Mouse (Mus musculus): ENCODE measurements around the gene St6galnac6. TPM values are rescaled to one million over a fixed set of nuclear protein-coding genes. Genes with fewer than 3 reads are reported as not detected.

The St6galnac6 gene
- 24.1 and 27.7 TPM in 2 replicates for polyA plus RNA-seq (2015; fragmentation: Nextera tagmentation; extraction: Ambion mirVana)

GRCm38 (mm10) chr2:32599409-32599808 lies at the start of gene St6galnac6:
TSS of gene St6galnac6 (plus strand) at chr2:32599709.
- Histone ChIP-seq H3K27me3 (no peaks in the 10 kb centered on the region), H3K4me2 (no peak within 1 kb of the TSS), H3K4me1 (replicated peaks) (no peaks in the 10 kb centered on the region; the same call in 1 of the 2 replicates), H3K9ac (no peak within 1 kb of the TSS), H3K27ac (replicated peaks) (no peak within 1 kb of the TSS), H3K9me3 (no peaks in the 10 kb centered on the region), H3K4me3 (no peak within 1 kb of the TSS), H3K36me3 (peaks cover 11% of the 10 kb centered on the region; the same call in 1 of the 2 replicates)
- WGBS: 95% methylated on average over 3 of the region's 3 CpGs
- ATAC-seq (ENCODE audit: low FRiP score, low read depth): no peak

- H3K4me3 ChIP-seq: no peak overlapping the region
- no peak overlapping the region for H3K4me2 ChIP-seq
- H3K9me3 ChIP-seq: no peaks in the 10 kb centered on the region
- WGBS: 59% methylated on average over 6 of the region's 6 CpGs
- peaks cover 22% of the 10 kb centered on the region for H3K4me1 ChIP-seq (replicated peaks)
- no peak overlapping the region for H3K9ac ChIP-seq
- H3K27me3 ChIP-seq: no peaks in the 10 kb centered on the region
- no peak overlapping the region for H3K27ac ChIP-seq (replicated peaks)
- H3K36me3 ChIP-seq: no peaks in the 10 kb centered on the region
- ATAC-seq (ENCODE audit: low FRiP score, low read depth): no peak
Measured at GRCm38 (mm10) chr2:32549764-32550163, 49.7 kb upstream of the St6galnac6 start.

- H3K4me3 ChIP-seq: no peak overlapping the region
- no peaks in the 10 kb centered on the region for H3K27me3 ChIP-seq
- no peaks in the 10 kb centered on the region for H3K9me3 ChIP-seq
- no peak overlapping the region for H3K27ac ChIP-seq (replicated peaks)
- ATAC-seq (ENCODE audit: low FRiP score, low read depth): no peak
- 88% methylated on average over 5 of the region's 5 CpGs for WGBS
- H3K4me1 ChIP-seq (replicated peaks): peaks cover 35% of the 10 kb centered on the region
- H3K4me2 ChIP-seq: no peak overlapping the region
- H3K36me3 ChIP-seq: no peaks in the 10 kb centered on the region
- H3K9ac ChIP-seq: no peak overlapping the region
Measured at GRCm38 (mm10) chr2:32551236-32551635, 48.3 kb upstream of the St6galnac6 start.

- Histone ChIP-seq H3K36me3 (no peaks in the 10 kb centered on the region), H3K27ac (replicated peaks) (no peak overlapping the region), H3K27me3 (no peaks in the 10 kb centered on the region), H3K4me2 (no peak overlapping the region), H3K9ac (no peak overlapping the region), H3K9me3 (no peaks in the 10 kb centered on the region), H3K4me1 (replicated peaks) (peaks cover 39% of the 10 kb centered on the region), H3K4me3 (no peak overlapping the region)
- 80% methylated on average over 7 of the region's 7 CpGs for WGBS
- ATAC-seq (ENCODE audit: low FRiP score, low read depth): no peak
Measured at GRCm38 (mm10) chr2:32553592-32554148, 45.8 kb upstream of the St6galnac6 start.

- peak overlapping the region; percentile 43; the same call in 1 of the 2 replicates for H3K27ac ChIP-seq (replicated peaks)
- H3K36me3 ChIP-seq: no peaks in the 10 kb centered on the region
- no peak overlapping the region for H3K4me2 ChIP-seq
- ATAC-seq (ENCODE audit: low FRiP score, low read depth): no peak
- H3K4me3 ChIP-seq: no peak overlapping the region
- no peaks in the 10 kb centered on the region for H3K9me3 ChIP-seq
- H3K9ac ChIP-seq: no peak overlapping the region
- peaks cover 45% of the 10 kb centered on the region for H3K4me1 ChIP-seq (replicated peaks)
- H3K27me3 ChIP-seq: no peaks in the 10 kb centered on the region
- 25% methylated on average over 4 of the region's 4 CpGs for WGBS
Measured at GRCm38 (mm10) chr2:32555484-32555883, 44.0 kb upstream of the St6galnac6 start.

GRCm38 (mm10) chr2:32556019-32556418 lies 43.5 kb upstream of the St6galnac6 start:
- Histone ChIP-seq H3K4me1 (replicated peaks) (peaks cover 46% of the 10 kb centered on the region), H3K27ac (replicated peaks) (peak overlapping the region; percentile 43), H3K9ac (no peak overlapping the region; the same call in 1 of the 2 replicates), H3K4me2 (no peak overlapping the region), H3K36me3 (no peaks in the 10 kb centered on the region), H3K9me3 (no peaks in the 10 kb centered on the region), H3K27me3 (no peaks in the 10 kb centered on the region), H3K4me3 (no peak overlapping the region)
- WGBS: 64% methylated on average over 7 of the region's 7 CpGs
- no peak for ATAC-seq (ENCODE audit: low FRiP score, low read depth)

GRCm38 (mm10) chr2:32559570-32559969 lies 39.9 kb upstream of the St6galnac6 start:
- H3K4me2 ChIP-seq: no peak overlapping the region
- 14% methylated on average over 5 of the region's 5 CpGs for WGBS

GRCm38 (mm10) chr2:32566536-32567063 lies 32.9 kb upstream of the St6galnac6 start:
- Histone ChIP-seq H3K9ac (no peak overlapping the region), H3K9me3 (no peaks in the 10 kb centered on the region), H3K27ac (replicated peaks) (no peak overlapping the region), H3K4me2 (no peak overlapping the region), H3K4me3 (no peak overlapping the region), H3K36me3 (peaks cover 33% of the 10 kb centered on the region), H3K4me1 (replicated peaks) (peaks cover 10% of the 10 kb centered on the region), H3K27me3 (no peaks in the 10 kb centered on the region)
- 42% methylated on average over 4 of the region's 4 CpGs for WGBS
- ATAC-seq (ENCODE audit: low FRiP score, low read depth): no peak

More at GRCm38 (mm10) chr2:32559570-32559969, 39.9 kb upstream of the St6galnac6 start:
- peak overlapping the region; percentile 64 for H3K27ac ChIP-seq (replicated peaks)
- peak; percentile 87 for ATAC-seq (ENCODE audit: low FRiP score, low read depth)
- no peaks in the 10 kb centered on the region for H3K9me3 ChIP-seq
- H3K9ac ChIP-seq: 0 out of 2 replicates have a peak overlapping the region, but pooled peaks have one; percentile 9
- no peak overlapping the region for H3K4me3 ChIP-seq
- peaks cover 9% of the 10 kb centered on the region; the same call in 1 of the 2 replicates for H3K36me3 ChIP-seq
- no peaks in the 10 kb centered on the region for H3K27me3 ChIP-seq
- H3K4me1 ChIP-seq (replicated peaks): peaks cover 39% of the 10 kb centered on the region

- Histone ChIP-seq H3K27ac (replicated peaks) (no peak overlapping the region), H3K36me3 (peaks cover 33% of the 10 kb centered on the region), H3K27me3 (no peaks in the 10 kb centered on the region), H3K4me1 (replicated peaks) (peaks cover 17% of the 10 kb centered on the region), H3K9ac (no peak overlapping the region), H3K4me3 (no peak overlapping the region), H3K4me2 (no peak overlapping the region), H3K9me3 (no peaks in the 10 kb centered on the region)
- 65% methylated on average over 5 of the region's 5 CpGs for WGBS
- ATAC-seq (ENCODE audit: low FRiP score, low read depth): no peak
Measured at GRCm38 (mm10) chr2:32568149-32568548, 31.4 kb upstream of the St6galnac6 start.

- Histone ChIP-seq H3K27ac (replicated peaks) (no peak overlapping the region), H3K27me3 (no peaks in the 10 kb centered on the region), H3K4me2 (no peak overlapping the region), H3K4me1 (replicated peaks) (peaks cover 17% of the 10 kb centered on the region), H3K4me3 (no peak overlapping the region), H3K9ac (no peak overlapping the region), H3K36me3 (peaks cover 28% of the 10 kb centered on the region), H3K9me3 (no peaks in the 10 kb centered on the region)
- ATAC-seq (ENCODE audit: low FRiP score, low read depth): no peak
- WGBS: 85% methylated on average over 3 of the region's 3 CpGs
Measured at GRCm38 (mm10) chr2:32568941-32569340, 30.6 kb upstream of the St6galnac6 start.

GRCm38 (mm10) chr2:32570698-32571494 lies 28.6 kb upstream of the St6galnac6 start, which contains the start of gene Dpm2:
TSS of gene Dpm2 (plus strand) at chr2:32570858.
- peak within 1 kb of the TSS; percentile 71 for H3K4me3 ChIP-seq
- H3K27ac ChIP-seq (replicated peaks): peak within 1 kb of the TSS; percentile 75
- peaks cover 29% of the 10 kb centered on the region for H3K4me1 ChIP-seq (replicated peaks)
- no peaks in the 10 kb centered on the region for H3K27me3 ChIP-seq
- H3K9ac ChIP-seq: peak within 1 kb of the TSS; percentile 69
- H3K4me2 ChIP-seq: peak within 1 kb of the TSS; percentile 88
- peaks cover 15% of the 10 kb centered on the region for H3K36me3 ChIP-seq
- H3K9me3 ChIP-seq: no peaks in the 10 kb centered on the region
- 2% methylated on average over 36 of the region's 36 CpGs for WGBS
- peak; percentile 72 for ATAC-seq (ENCODE audit: low FRiP score, low read depth)

- ATAC-seq (ENCODE audit: low FRiP score, low read depth): no peak
- Histone ChIP-seq H3K36me3 (peaks cover 13% of the 10 kb centered on the region), H3K27ac (replicated peaks) (no peak overlapping the region), H3K9ac (no peak overlapping the region), H3K4me1 (replicated peaks) (peaks cover 33% of the 10 kb centered on the region), H3K9me3 (no peaks in the 10 kb centered on the region), H3K27me3 (no peaks in the 10 kb centered on the region), H3K4me2 (peak overlapping the region; percentile 88), H3K4me3 (no peak overlapping the region)
- WGBS: 89% methylated on average over 11 of the region's 11 CpGs
Measured at GRCm38 (mm10) chr2:32572196-32572595, 27.3 kb upstream of the St6galnac6 start.
